Mouse (Mus musculus) limb, embryonic 12.5 days (tissue): Measurements from ENCODE around the gene Slc25a30. TPM values are rescaled to one million over a fixed set of nuclear protein-coding genes. Genes with fewer than 3 reads are reported as not detected.
A peak's percentile ranks its signal among the peaks of the same experiment; 100 is the strongest.
"Not testable (repeated sequence)": the region's sequence is repeated elsewhere in the genome, so short reads cannot be mapped to it uniquely, and the experiment has no call there.

Source experiments
- ATAC-seq: fragments of 200-750 bp; cut with Nextera tagmentation; 2 replicates; pipeline ENCODE4 v1.8.0; 2017; ENCODE audit warnings: low read depth, moderate TSS enrichment; ENCODE audit not compliant: insufficient number of reproducible peaks, insufficient read depth, low FRiP score, low TSS enrichment
- H3K27ac ChIP-seq: fragments of 300-500 bp; sonication (generic); 2 replicates; pipeline ENCODE4 v1.5.1; 2016; ENCODE audit warnings: mild to moderate bottlenecking, moderate library complexity
- H3K27me3 ChIP-seq: fragments of 300-500 bp; sonication (generic); 2 replicates; pipeline ENCODE4 v1.6.1; 2016; ENCODE audit warnings: mild to moderate bottlenecking, moderate library complexity
- H3K36me3 ChIP-seq: fragments of 300-500 bp; sonication (generic); 2 replicates; pipeline ENCODE4 v1.6.1; 2016; ENCODE audit warnings: mild to moderate bottlenecking, moderate library complexity
- H3K4me1 ChIP-seq: fragments of 300-500 bp; sonication (generic); replicated peaks from 2 replicates; pipeline ENCODE4 v1.6.1; 2016
- H3K4me2 ChIP-seq: fragments of 300-500 bp; sonication (generic); 2 replicates; pipeline ENCODE4 v1.6.1; 2016; ENCODE audit warnings: mild to moderate bottlenecking, moderate library complexity
- H3K4me3 ChIP-seq: fragments of 300-500 bp; sonication (generic); replicated peaks from 2 replicates; pipeline ENCODE4 v1.5.1; 2016; ENCODE audit warnings: mild to moderate bottlenecking
- H3K9ac ChIP-seq: fragments of 300-500 bp; sonication (generic); replicated peaks from 2 replicates; pipeline ENCODE4 v1.6.1; 2016; ENCODE audit warnings: mild to moderate bottlenecking, moderate library complexity
- H3K9me3 ChIP-seq: fragments of 300-500 bp; sonication (generic); 2 replicates; pipeline ENCODE4 v1.6.1; 2016; ENCODE audit warnings: mild to moderate bottlenecking, moderate library complexity
- WGBS: fragments of 180-500 bp; shearing (Covaris S2); methylation state at CpG from one replicate; pipeline ENCODE4 v1.1.7; 2016; 5-methylcytosine and 5-hydroxymethylcytosine counted together
- polyA plus RNA-seq: library from polyadenylated mRNA; unstranded; fragments of >200 nt; fragmentation: Nextera tagmentation; extraction: Ambion mirVana; gene quantifications from 2 replicates; pipeline ENCODE4 v1.2.1, GENCODE M21; 2016

Slc25a30 gene
- polyA plus RNA-seq, 1 experiment from 2014 or later = 4.7 TPM

DNA sequence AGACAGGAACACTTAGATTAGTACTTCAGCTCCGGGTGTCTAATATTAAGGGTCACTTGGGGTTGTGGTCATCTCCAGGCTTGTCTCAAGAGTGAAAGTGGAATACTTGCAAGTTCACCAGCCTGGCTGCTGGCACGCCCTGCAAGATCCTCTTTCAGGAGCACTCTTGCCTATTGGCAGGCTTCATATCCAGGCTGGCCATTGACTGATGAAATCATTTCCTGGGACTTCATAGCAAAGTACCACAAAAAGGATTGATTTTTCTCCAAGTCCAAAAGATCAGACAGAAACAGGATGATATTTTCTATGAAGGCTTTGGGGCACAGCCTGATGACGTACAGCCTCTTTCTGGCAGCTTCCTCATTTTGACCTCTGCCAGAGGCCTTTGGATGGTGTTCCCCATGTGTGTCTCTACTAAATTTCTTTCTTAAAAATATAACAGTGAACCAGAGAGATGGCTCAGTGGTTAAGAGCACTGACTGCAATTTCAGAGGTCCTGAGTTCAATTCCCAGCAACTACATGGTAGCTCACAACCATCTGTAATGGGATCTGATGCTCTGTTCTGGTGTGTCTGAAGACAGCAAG, 3.7 kb upstream of the Slc25a30 start:
- no peaks in the 10 kb centered on the region for H3K36me3 ChIP-seq
- H3K4me3 ChIP-seq = no peak overlapping the region
- no peak for ATAC-seq
- H3K27ac ChIP-seq = no peak overlapping the region
- H3K27me3 ChIP-seq = peaks cover 23% of the 10 kb centered on the region
- no peak overlapping the region for H3K4me2 ChIP-seq
- WGBS = 74% methylated on average over 3 of the region's 3 CpGs
- H3K4me1 ChIP-seq = no peaks in the 10 kb centered on the region
- H3K9me3 ChIP-seq = no peaks in the 10 kb centered on the region
- H3K9ac ChIP-seq = no peak overlapping the region

DNA sequence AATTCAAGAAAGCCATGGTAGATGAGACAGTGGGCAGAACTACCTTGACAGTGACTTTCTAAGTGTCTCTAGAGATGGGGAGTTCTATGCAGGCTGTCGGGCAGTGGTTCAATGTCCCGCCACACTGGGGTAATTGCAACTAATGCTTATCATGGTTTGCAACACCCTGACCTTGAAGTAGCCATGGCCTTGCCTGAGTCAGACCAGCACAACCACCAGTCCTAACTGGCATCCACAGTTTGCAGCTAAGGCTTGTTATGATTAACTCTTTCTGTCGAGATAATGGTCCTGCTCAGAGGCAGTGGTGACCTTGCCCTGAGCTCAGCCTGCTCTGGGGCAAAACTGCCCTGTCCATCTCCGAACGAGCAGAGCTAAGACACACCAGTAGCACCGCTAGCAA, 2.5 kb upstream of the Slc25a30 start:
- WGBS = 81% methylated on average over 6 of the region's 6 CpGs

DNA sequence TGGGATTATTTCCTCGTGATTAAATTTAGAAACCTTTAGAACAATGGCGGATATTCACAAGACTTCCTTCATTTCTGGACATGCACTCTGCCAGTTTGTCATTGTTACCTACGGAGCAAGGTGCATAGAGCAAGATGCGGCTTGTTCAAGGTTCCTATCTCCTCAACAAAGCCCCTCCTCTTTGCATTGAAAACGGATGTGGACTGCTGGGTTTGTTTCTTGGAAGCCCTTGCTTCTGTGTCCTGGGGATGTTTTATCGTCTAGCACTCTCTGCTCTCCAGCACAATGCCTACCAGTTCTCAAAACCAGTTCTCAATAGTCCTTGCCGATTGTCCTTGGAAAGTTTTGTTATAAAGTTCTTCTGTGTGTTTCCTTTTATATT, 948 bp upstream of the Slc25a30 start:
- no peak overlapping the region for H3K27ac ChIP-seq
- H3K4me3 ChIP-seq = no peak overlapping the region
- ATAC-seq = no peak
- H3K27me3 ChIP-seq = peaks cover 23% of the 10 kb centered on the region
- H3K36me3 ChIP-seq = no peaks in the 10 kb centered on the region
- peak overlapping the region; percentile 81; the same call in 1 of the 2 replicates for H3K4me2 ChIP-seq
- WGBS = 32% methylated on average over 7 of the region's 7 CpGs
- H3K4me1 ChIP-seq = no peaks in the 10 kb centered on the region
- no peak overlapping the region for H3K9ac ChIP-seq
- H3K9me3 ChIP-seq = no peaks in the 10 kb centered on the region

More for the DNA sequence above, 2.5 kb upstream of the Slc25a30 start:
- Histone ChIP-seq H3K4me1 (no peaks in the 10 kb centered on the region), H3K36me3 (no peaks in the 10 kb centered on the region), H3K27ac (no peak overlapping the region), H3K4me2 (no peak overlapping the region), H3K9me3 (no peaks in the 10 kb centered on the region), H3K9ac (no peak overlapping the region), H3K27me3 (peaks cover 23% of the 10 kb centered on the region), H3K4me3 (no peak overlapping the region)
- no peak for ATAC-seq

DNA sequence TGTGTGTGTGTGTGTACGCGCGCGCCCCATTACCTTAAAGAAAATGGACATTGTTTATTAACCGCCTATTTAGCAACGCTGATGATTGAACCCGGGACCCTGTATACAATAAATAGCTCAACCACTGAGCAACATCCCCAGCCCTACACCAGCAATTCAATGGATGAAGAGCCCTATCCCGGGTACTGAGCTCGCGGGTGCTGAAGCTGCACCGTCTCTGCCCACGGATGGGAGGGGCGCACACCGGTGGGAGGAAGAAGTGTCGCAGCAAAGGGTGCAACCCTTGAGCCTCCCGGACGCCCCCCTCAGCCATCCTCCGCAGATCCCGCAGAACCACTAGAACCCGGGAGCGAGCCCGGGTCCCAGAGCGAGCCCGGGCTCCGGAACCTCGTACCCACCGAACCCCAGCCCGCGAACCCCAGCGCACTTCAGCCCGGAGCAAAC, 391 bp downstream of the Slc25a30 start:
- peak overlapping the region; percentile 79; the same call in 1 of the 2 replicates for H3K27ac ChIP-seq
- 1% methylated on average over 31 of the region's 31 CpGs for WGBS
- ATAC-seq = peak; percentile 54; the same call in 1 of the 2 replicates
- H3K4me3 ChIP-seq = peak overlapping the region; percentile 72
- H3K4me2 ChIP-seq = peak overlapping the region; percentile 81
- peaks cover 23% of the 10 kb centered on the region for H3K27me3 ChIP-seq
- peak overlapping the region; percentile 66 for H3K9ac ChIP-seq
- H3K9me3 ChIP-seq = no peaks in the 10 kb centered on the region
- no peaks in the 10 kb centered on the region for H3K4me1 ChIP-seq
- no peaks in the 10 kb centered on the region for H3K36me3 ChIP-seq

DNA sequence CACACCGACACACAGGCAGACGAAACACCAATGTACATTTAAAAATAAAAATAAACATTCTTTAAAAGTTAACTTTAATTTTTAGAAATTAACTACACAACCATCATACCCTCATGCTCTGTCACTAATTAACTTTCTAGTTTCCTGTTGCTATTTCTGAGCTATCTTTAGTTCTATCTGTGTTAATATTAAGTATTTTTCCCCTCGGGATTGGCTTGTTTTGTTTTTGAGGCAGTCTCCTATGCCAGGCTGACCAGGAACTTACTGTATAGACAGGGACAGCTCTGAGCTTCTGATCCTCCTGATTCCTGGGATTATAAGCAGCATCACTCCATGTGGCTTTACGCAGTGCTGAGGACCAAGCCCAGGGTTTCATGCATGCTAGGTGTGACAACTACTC, 6.9 kb downstream of the Slc25a30 start:
- WGBS = 91% methylated on average over 4 of the region's 4 CpGs
- Histone ChIP-seq H3K4me3 (no peak overlapping the region), H3K27ac (no peak overlapping the region), H3K4me2 (no peak overlapping the region), H3K9ac (no peak overlapping the region), H3K9me3 (no peaks in the 10 kb centered on the region), H3K36me3 (0 out of 2 replicates have a peak, but pooled peaks cover 6% of the 10 kb centered on the region), H3K27me3 (no peaks in the 10 kb centered on the region), H3K4me1 (no peaks in the 10 kb centered on the region)
- no peak for ATAC-seq

DNA sequence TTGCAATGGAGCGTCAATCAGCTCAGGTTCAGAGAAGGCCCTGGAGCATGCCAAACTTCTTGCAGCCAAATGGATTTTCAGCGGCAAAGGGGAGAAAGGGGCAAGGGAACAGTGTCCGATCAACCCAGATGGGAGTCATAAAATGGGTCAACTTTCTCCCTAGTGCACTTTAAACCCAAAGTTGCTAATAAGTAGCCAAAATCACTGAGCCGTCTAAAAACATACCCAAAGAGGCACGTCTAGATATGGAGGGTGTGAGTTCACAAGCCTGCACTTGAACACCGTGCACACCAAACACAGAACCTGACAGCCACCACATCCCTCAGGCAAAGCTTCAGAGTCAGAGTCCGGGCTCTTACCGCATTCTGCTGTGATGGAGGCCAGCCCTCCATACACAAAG, 10.2 kb downstream of the Slc25a30 start:
- Histone ChIP-seq H3K27ac (no peak overlapping the region), H3K9ac (no peak overlapping the region), H3K4me1 (no peaks in the 10 kb centered on the region), H3K36me3 (0 out of 2 replicates have a peak, but pooled peaks cover 6% of the 10 kb centered on the region), H3K4me3 (no peak overlapping the region), H3K27me3 (no peaks in the 10 kb centered on the region), H3K9me3 (no peaks in the 10 kb centered on the region), H3K4me2 (no peak overlapping the region)
- WGBS = 85% methylated on average over 8 of the region's 8 CpGs
- ATAC-seq = no peak

DNA sequence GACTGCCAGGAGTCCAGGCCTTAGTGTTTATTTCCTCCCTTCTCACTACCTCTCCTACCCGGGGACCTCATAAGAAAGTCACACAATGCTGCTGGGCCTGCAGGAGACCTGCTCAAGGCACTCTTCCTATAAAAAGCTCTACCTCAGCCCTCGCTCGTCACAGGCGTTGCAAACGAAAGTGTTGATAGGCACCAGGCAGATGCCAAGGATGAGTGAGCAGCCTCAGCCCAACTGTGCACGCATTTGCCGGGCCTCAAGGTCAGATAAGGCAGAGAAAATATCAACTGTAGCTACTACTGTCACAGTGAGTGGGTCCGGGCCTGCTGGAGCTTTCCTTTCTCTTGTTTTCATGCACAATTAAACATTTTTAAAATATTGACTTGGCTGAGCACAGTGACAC, 13.4 kb downstream of the Slc25a30 start:
- Histone ChIP-seq H3K4me3 (no peak overlapping the region), H3K36me3 (peaks cover 20% of the 10 kb centered on the region), H3K27ac (no peak overlapping the region), H3K9ac (no peak overlapping the region), H3K9me3 (no peaks in the 10 kb centered on the region), H3K4me1 (no peaks in the 10 kb centered on the region), H3K4me2 (no peak overlapping the region), H3K27me3 (no peaks in the 10 kb centered on the region)
- no peak for ATAC-seq
- 85% methylated on average over 8 of the region's 8 CpGs for WGBS

DNA sequence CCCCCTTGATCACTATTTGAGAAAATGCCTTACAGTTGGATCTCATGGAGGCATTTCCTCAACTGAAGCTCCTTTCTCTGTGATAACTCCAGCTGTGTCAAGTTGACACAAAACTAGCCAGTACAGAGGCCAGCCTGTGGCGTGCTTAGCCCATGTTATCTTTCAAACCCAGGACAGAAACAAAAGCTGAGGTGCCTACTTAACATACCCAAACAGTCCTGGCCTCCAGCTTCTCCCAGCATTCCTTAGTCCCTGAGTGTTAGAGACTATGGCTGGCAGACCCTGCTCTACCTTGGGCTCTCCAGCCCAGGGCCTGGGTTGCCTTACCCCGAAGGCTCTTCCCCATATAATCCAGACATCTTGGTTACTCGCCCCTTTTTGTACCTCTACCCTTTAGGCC, 14.4 kb downstream of the Slc25a30 start:
- not testable (repeated sequence) for H3K27me3 ChIP-seq, H3K4me3 ChIP-seq, H3K4me2 ChIP-seq, H3K9me3 ChIP-seq, H3K4me1 ChIP-seq, ATAC-seq, H3K9ac ChIP-seq, H3K27ac ChIP-seq
- 92% methylated on average over 3 of the region's 3 CpGs for WGBS
- H3K36me3 ChIP-seq = peaks cover 20% of the 10 kb centered on the region

DNA sequence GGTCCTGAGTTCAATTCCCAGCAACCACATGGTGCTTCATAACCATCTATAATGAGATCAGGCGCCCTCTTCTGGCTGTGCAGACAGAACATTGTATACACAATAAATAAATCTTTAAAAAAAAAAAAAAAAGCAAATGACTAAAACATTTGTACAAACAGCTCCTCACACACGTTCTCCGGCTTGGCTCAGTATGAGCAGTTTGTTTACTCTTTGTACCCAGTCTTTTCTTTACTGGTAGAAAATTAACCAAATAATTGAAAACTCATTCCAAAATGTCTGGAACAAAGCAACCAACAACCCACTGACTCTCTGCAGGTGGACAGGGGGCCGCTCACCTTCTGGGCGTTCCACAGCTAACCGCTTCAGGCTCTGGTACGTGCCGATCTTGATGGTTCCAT, 15.7 kb downstream of the Slc25a30 start:
- Histone ChIP-seq H3K36me3 (peaks cover 22% of the 10 kb centered on the region), H3K9me3 (no peaks in the 10 kb centered on the region), H3K4me1 (no peaks in the 10 kb centered on the region), H3K27ac (no peak overlapping the region), H3K9ac (no peak overlapping the region), H3K4me2 (no peak overlapping the region), H3K27me3 (no peaks in the 10 kb centered on the region), H3K4me3 (no peak overlapping the region)
- ATAC-seq = no peak
- 91% methylated on average over 8 of the region's 8 CpGs for WGBS

DNA sequence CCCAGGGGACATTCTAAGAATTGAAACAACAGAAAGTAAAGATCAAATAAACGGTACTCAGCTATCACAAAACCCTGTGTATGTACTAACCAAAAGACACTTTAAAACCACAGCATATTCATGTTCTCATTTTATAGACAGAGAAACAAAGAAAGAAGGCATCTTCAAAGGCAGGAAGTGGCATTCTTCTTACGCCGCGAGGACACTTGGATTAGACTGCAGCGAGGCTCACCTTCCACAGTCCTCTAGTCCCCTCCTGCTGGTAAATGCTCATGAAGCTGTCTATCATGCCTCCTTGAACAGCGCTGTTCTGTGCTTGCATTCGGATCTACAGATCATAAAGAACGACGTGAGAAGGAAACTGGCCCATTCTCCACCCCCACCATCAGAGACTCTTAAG, 17.5 kb downstream of the Slc25a30 start:
- H3K27ac ChIP-seq = no peak overlapping the region
- WGBS = 78% methylated on average over 9 of the region's 9 CpGs
- H3K9me3 ChIP-seq = no peaks in the 10 kb centered on the region
- no peak overlapping the region for H3K4me2 ChIP-seq
- H3K9ac ChIP-seq = no peak overlapping the region
- H3K27me3 ChIP-seq = no peaks in the 10 kb centered on the region
- no peak overlapping the region for H3K4me3 ChIP-seq
- H3K36me3 ChIP-seq = peaks cover 23% of the 10 kb centered on the region
- no peak for ATAC-seq
- H3K4me1 ChIP-seq = no peaks in the 10 kb centered on the region

DNA sequence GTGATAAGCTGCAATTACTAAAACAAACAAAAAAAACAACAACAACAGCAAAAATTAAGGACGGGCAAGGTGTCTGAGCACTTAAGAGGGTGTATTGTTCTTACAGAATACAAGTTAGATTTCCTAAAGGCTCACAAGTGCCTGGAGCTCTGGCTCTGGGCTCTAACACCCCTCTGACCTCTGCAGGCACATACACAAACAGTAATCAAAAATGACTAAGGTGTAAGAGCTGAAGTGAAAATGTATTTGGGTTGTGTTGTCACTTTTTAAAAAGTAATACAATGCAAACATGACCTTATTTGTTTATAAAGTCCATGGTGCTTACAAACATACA, 18.6 kb downstream of the Slc25a30 start:
- no peaks in the 10 kb centered on the region for H3K27me3 ChIP-seq
- 5% methylated on average over 1 of the region's 1 CpGs for WGBS
- no peak overlapping the region for H3K4me2 ChIP-seq
- H3K27ac ChIP-seq = no peak overlapping the region
- no peaks in the 10 kb centered on the region for H3K4me1 ChIP-seq
- ATAC-seq = no peak
- peaks cover 23% of the 10 kb centered on the region for H3K36me3 ChIP-seq
- H3K4me3 ChIP-seq = no peak overlapping the region
- no peak overlapping the region for H3K9ac ChIP-seq
- no peaks in the 10 kb centered on the region for H3K9me3 ChIP-seq
